Mouse (Mus musculus) kidney, adult 9 months (tissue): ENCODE results near the gene Gm21828.
"Not testable (repeated sequence)": the region's sequence is repeated elsewhere in the genome, so short reads cannot be mapped to it uniquely, and the experiment has no call there.

ENCODE experiments used
- DNase-seq: peaks from one replicate; pipeline ENCODE4 v3.0.0; 2022

The Gm21828 gene

GRCm38 (mm10) chrY:13223828-13224227 lies at the start of gene Gm21828:
Gene Gm21828 (minus strand): TSS chrY:13223928.
- DNase-seq: not testable (repeated sequence)

GRCm38 (mm10) chrY:13252091-13252490 lies 28.4 kb upstream of the Gm21828 start, which contains the start of the genes Gm21440 and Gm21454:
Gene Gm21440 (plus strand): TSS chrY:13252391.
Gene Gm21454 (plus strand): TSS chrY:13252442.
- DNase-seq: not testable (repeated sequence)
